Mouse (Mus musculus) liver, postnatal 0 days (tissue): ENCODE measurements at regions not wholly inside any gene's neighbourhood (a gene's known extent, or its start where the extent isn't known, plus 50 kb on each side); places are given as distances from the start of the nearest gene placed in this dataset.

ENCODE experiments used
- CTCF ChIP-seq: sonication (generic); IDR thresholded peaks from 2 replicates; pipeline ENCODE4 v1.5.1; 2016; ENCODE audit warnings: antibody characterized with exemption, low read depth
- EP300 ChIP-seq: IDR thresholded peaks from 2 replicates; pipeline ENCODE4 v1.6.1; 2016; ENCODE audit warnings: antibody characterized with exemption, low read depth, mild to moderate bottlenecking

DNA sequence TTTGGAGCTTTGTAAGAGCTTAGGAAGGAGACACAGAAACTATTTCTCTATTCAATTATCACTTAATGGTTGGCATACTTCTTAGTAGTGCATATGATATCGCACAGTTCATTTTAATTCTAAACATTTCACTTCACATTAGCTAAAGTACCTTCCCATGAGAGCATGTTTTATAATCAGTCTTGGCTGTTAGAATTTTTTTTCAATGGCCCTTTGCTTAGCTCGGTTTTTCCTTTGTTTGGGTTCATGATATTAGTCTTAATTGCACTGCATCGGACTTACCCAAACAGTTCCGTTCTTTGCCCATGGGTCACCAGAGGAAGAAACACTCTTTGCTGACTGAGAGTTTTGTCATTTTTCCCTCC is 216.8 kb upstream of the Tll1 start:
- TF ChIP-seq CTCF (no peak), EP300 (no peak)
